ENCODE assay signal across 8 mouse cellular contexts in the genomic region with DNA sequence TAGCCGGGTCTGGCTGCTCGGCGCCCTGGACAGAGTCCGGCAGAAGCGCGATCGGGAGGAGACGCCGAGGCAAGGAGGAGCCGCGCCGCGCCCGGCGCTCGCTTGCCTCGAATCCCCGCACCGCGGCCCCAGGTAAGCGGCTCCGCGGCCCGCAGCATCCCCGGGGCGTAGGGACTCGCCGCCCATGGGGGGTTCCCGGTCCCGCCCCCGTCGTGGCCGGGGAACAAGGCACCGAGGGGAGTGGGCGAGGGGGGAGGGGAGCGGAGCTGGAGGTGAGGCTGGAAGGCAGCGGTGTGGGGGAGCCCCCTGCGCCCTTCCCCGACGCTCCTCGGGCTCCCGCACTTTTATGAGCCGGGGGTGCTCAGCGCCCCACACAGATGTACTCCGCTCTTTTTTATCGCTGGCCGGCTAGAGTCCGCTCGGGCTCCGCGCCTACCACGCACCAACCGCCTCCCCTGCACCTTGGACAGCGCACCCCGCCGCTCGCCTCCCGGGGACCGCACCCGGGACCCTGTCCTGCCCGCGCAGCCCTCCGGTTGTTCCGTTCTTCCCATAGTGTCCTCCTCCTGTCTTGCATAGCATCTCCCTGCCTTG. TPM values are rescaled to one million over a fixed set of nuclear protein-coding genes. Genes with fewer than 3 reads are reported as not detected.
DNase-seq lines count a peak whose midpoint lies in the region; ATAC-seq lines count a peak whose summit lies in the region.

No protein-coding gene starts in this region.

- H3K4me3 ChIP-seq in embryonic facial prominence, embryonic 14.5 days (ENCODE audit: low read depth, low read length), result peak overlapping the region; percentile 56
- peak overlapping the region; percentile 67 for H3K4me3 ChIP-seq in intestine, embryonic 15.5 days (replicated peaks)
- H3K4me3 ChIP-seq in midbrain, embryonic 11.5 days (ENCODE audit: low read depth, low read length), result peak overlapping the region; percentile 90

- H3K27ac ChIP-seq in embryonic facial prominence, embryonic 14.5 days (replicated peaks; ENCODE audit: low read depth, low read length), result peak overlapping the region; percentile 41
- H3K27ac ChIP-seq in intestine, embryonic 15.5 days, result peak overlapping the region; percentile 66
- peak overlapping the region; percentile 74 for H3K27ac ChIP-seq in midbrain, embryonic 11.5 days (ENCODE audit: low read depth, low read length)

- no peaks in the 10 kb centered on the region for H3K36me3 ChIP-seq in embryonic facial prominence, embryonic 14.5 days (ENCODE audit: control insufficient read depth, insufficient read depth, low read length)
- H3K36me3 ChIP-seq in intestine, embryonic 15.5 days, result no peaks in the 10 kb centered on the region
- no peaks in the 10 kb centered on the region for H3K36me3 ChIP-seq in midbrain, embryonic 11.5 days (ENCODE audit: control insufficient read depth, insufficient read depth, low read length)

- ATAC-seq in embryonic facial prominence, embryonic 14.5 days (ENCODE audit: low read depth), result peak; percentile 54
- ATAC-seq in intestine, embryonic 15.5 days, result peak; percentile 75
- ATAC-seq in midbrain, embryonic 11.5 days (ENCODE audit: low FRiP score), result peak; percentile 61

- intact Hi-C loops in left cerebral cortex, postnatal 4 days (cut with DNase I), result loop anchor here (10.0 kb wide), 1 partner anchor 288 kb away; no protein-coding TSS in a partner anchor

- 0% methylated on average over 13 of the region's 64 CpGs for WGBS in embryonic facial prominence, embryonic 14.5 days
- under 1% methylated on average over 55 of the region's 64 CpGs for whole genome bisulfite sequencing in intestine, embryonic 15.5 days
- WGBS in midbrain, embryonic 11.5 days, result under 1% methylated on average over 57 of the region's 64 CpGs

- peak; percentile 45 for DNase-seq in left cerebral cortex, postnatal 4 days
- no peak for DNase-seq in left cerebral cortex, adult 18-20 months (ENCODE audit: low spot score in 2 of 2)
- DNase-seq in adrenal gland, adult 18-20 months (ENCODE audit: low spot score in 2 of 2), result peak; percentile 25 to 38
- peak; percentile 20 for DNase-seq in embryonic facial prominence, embryonic 14.5 days (ENCODE audit: low spot score)
- peak; percentile 95 for DNase-seq in midbrain, embryonic 11.5 days (ENCODE audit: low spot score, missing footprints)
- no peak for DNase-seq in cerebellum, adult 18-20 months
- DNase-seq in cerebellum, adult 9-10 months, result no peak

- peaks cover 11% of the 10 kb centered on the region for H3K4me1 ChIP-seq in embryonic facial prominence, embryonic 14.5 days (ENCODE audit: control insufficient read depth, insufficient read depth, low read length)
- peaks cover 5% of the 10 kb centered on the region; the same call in 1 of the 2 replicates for H3K4me1 ChIP-seq in intestine, embryonic 15.5 days (replicated peaks)
- H3K4me1 ChIP-seq in midbrain, embryonic 11.5 days (ENCODE audit: control insufficient read depth, insufficient read depth, low read length), result peaks cover 7% of the 10 kb centered on the region; the same call in 1 of the 2 replicates

- H3K9me3 ChIP-seq in embryonic facial prominence, embryonic 14.5 days (ENCODE audit: control insufficient read depth, low read length), result no peaks in the 10 kb centered on the region
- H3K9me3 ChIP-seq in intestine, embryonic 15.5 days, result no peaks in the 10 kb centered on the region
- no peaks in the 10 kb centered on the region for H3K9me3 ChIP-seq in midbrain, embryonic 11.5 days (ENCODE audit: control insufficient read depth, low read length)

- peak overlapping the region; percentile 94 for H3K4me2 ChIP-seq in embryonic facial prominence, embryonic 14.5 days (ENCODE audit: low read depth, low read length)
- H3K4me2 ChIP-seq in intestine, embryonic 15.5 days (replicated peaks), result peak overlapping the region; percentile 96
- H3K4me2 ChIP-seq in midbrain, embryonic 11.5 days, result peak overlapping the region; percentile 98

- no peaks in the 10 kb centered on the region for H3K27me3 ChIP-seq in embryonic facial prominence, embryonic 14.5 days (replicated peaks; ENCODE audit: control insufficient read depth, insufficient read depth, low read length)
- H3K27me3 ChIP-seq in intestine, embryonic 15.5 days (replicated peaks), result peaks cover 34% of the 10 kb centered on the region
- H3K27me3 ChIP-seq in midbrain, embryonic 11.5 days (ENCODE audit: control insufficient read depth, insufficient read depth, low read length), result no peaks in the 10 kb centered on the region

- peak overlapping the region; percentile 66 for H3K9ac ChIP-seq in embryonic facial prominence, embryonic 14.5 days (ENCODE audit: low read depth, low read length)
- H3K9ac ChIP-seq in intestine, embryonic 15.5 days, result peak overlapping the region; percentile 62
- H3K9ac ChIP-seq in midbrain, embryonic 11.5 days (ENCODE audit: low read length), result peak overlapping the region; percentile 87

RNA-seq across cellular contexts. Expression of a gene that starts 0.4 kb away (rescaled TPM):
- total RNA-seq in left cerebral cortex, postnatal 4 days (2021), result 10 to 100 TPM; 67.2 to 73.5 TPM
- 10 to 100 TPM; 43.8 to 44.9 TPM for total RNA-seq in left cerebral cortex, adult 18-20 months (2021)
- 1 to 10 TPM; 3.1 to 4.4 TPM for total RNA-seq in adrenal gland, adult 18-20 months (2021)
- polyA plus RNA-seq in embryonic facial prominence, embryonic 14.5 days (2014; fragmentation: Nextera tagmentation; extraction: Ambion mirVana), result 14.1 and 14.6 TPM in 2 replicates
- 5.0 and 6.3 TPM in 2 replicates for polyA plus RNA-seq in intestine, embryonic 15.5 days (2015; fragmentation: Nextera tagmentation; extraction: Ambion mirVana)
- 12.8 and 13.2 TPM in 2 replicates for polyA plus RNA-seq in midbrain, embryonic 11.5 days (2014; fragmentation: Nextera tagmentation; extraction: Ambion mirVana)

Comparison
In these comparisons a context has a peak if more than half of its experiments do, and no peak if none do; other contexts are left out.
1. DNase-seq: peak in left cerebral cortex, postnatal 4 days (single experiment), adrenal gland, adult 18-20 months (2 of 2), embryonic facial prominence, embryonic 14.5 days (single experiment) and midbrain, embryonic 11.5 days (single experiment); none in left cerebral cortex, adult 18-20 months (0 of 2), cerebellum, adult 18-20 months (0 of 2) and cerebellum, adult 9-10 months (single experiment).
2. RNA of a gene that starts 0.4 kb away (total RNA-seq): 67.2 to 73.5 TPM in left cerebral cortex, postnatal 4 days and 43.8 to 44.9 TPM in left cerebral cortex, adult 18-20 months; 3.1 to 4.4 TPM in adrenal gland, adult 18-20 months; every median in the first group is over 4 times any median in the second.
3. Peak in every context shown above with its lines, with median percentiles within 50 percentile points of each other: ATAC-seq, H3K27ac ChIP-seq, H3K4me2 ChIP-seq, H3K4me3 ChIP-seq and H3K9ac ChIP-seq.